Mouse (Mus musculus) myocyte (in vitro differentiated cells): Measurements from ENCODE around the gene Ap3s2. TPM values are rescaled to one million over a fixed set of nuclear protein-coding genes. Genes with fewer than 3 reads are reported as not detected.

ENCODE experiments used
- H3K27me3 ChIP-seq: one replicate; pipeline ENCODE4 v1.6.1; 2011; ENCODE audit not compliant: control insufficient read depth, insufficient read depth, insufficient read length
- H3K36me3 ChIP-seq: one replicate; pipeline ENCODE4 v1.6.1; 2011; ENCODE audit not compliant: control insufficient read depth, insufficient read depth
- H3K4me2 ChIP-seq: one replicate; pipeline ENCODE4 v1.6.1; 2011; ENCODE audit warnings: low read depth, control low read depth
- H3K4me3 ChIP-seq: one replicate; pipeline ENCODE4 v1.5.1; 2011; ENCODE audit warnings: mild to moderate bottlenecking, control low read depth, moderate library complexity
- H3K79me2 ChIP-seq: one replicate; pipeline ENCODE4 v1.6.1; 2011; ENCODE audit not compliant: control insufficient read depth, insufficient read depth
- H3ac ChIP-seq: one replicate; pipeline ENCODE4 v1.6.1; 2011; ENCODE audit not compliant: control insufficient read depth, insufficient read length
- CEBPB ChIP-seq: IDR thresholded peaks from 2 replicates; pipeline ENCODE4 v1.6.1; 2011; ENCODE audit warnings: mild to moderate bottlenecking, moderate library complexity; ENCODE audit not compliant: poor library complexity, insufficient read depth, severe bottlenecking
- E2F4 ChIP-seq: IDR thresholded peaks from one replicate; pipeline ENCODE4 v1.6.1; 2011; ENCODE audit warnings: mild to moderate bottlenecking, control low read depth, moderate library complexity; ENCODE audit not compliant: insufficient read depth
- MAX ChIP-seq: IDR thresholded peaks from one replicate; pipeline ENCODE4 v1.6.1; 2011; ENCODE audit warnings: low read depth, mild to moderate bottlenecking, control low read depth
- MYOD1 ChIP-seq, 3 experiments: IDR thresholded peaks; one replicate each; pipeline ENCODE4 v1.6.1; 2011; ENCODE audit warnings: control low read depth in 2 of 3, low read depth in 2 of 3, mild to moderate bottlenecking in 2 of 3, moderate library complexity in 1 of 3; ENCODE audit not compliant: insufficient read length in 2 of 3, control insufficient read depth in 1 of 3
- MYOG ChIP-seq, 3 experiments: IDR thresholded peaks; one replicate each; pipeline ENCODE4 v1.6.1; 2011; ENCODE audit warnings: control low read depth in 2 of 3, low read depth in 2 of 3, mild to moderate bottlenecking in 2 of 3; ENCODE audit not compliant: insufficient read length in 2 of 3, control insufficient read depth in 1 of 3, insufficient read depth in 1 of 3
- POLR2A ChIP-seq: IDR thresholded peaks from one replicate; pipeline ENCODE4 v1.6.1; 2011; ENCODE audit warnings: low read depth, mild to moderate bottlenecking, control low read depth, moderate library complexity; ENCODE audit not compliant: insufficient read length
- POLR2AphosphoS2 ChIP-seq: IDR thresholded peaks from one replicate; pipeline ENCODE4 v1.6.1; 2011; ENCODE audit warnings: low read depth, control low read depth; ENCODE audit not compliant: insufficient read length
- REST ChIP-seq: IDR thresholded peaks from one replicate; pipeline ENCODE4 v1.6.1; 2011; ENCODE audit warnings: mild to moderate bottlenecking, control low read depth, moderate library complexity; ENCODE audit not compliant: insufficient read depth, insufficient read length
- SRF ChIP-seq: IDR thresholded peaks from one replicate; pipeline ENCODE4 v1.6.1; 2011; ENCODE audit warnings: low read depth; ENCODE audit not compliant: control insufficient read depth, insufficient read length
- TCF12 ChIP-seq: IDR thresholded peaks from one replicate; pipeline ENCODE4 v1.6.1; 2011; ENCODE audit warnings: mild to moderate bottlenecking, control low read depth; ENCODE audit not compliant: poor library complexity, insufficient read depth, severe bottlenecking
- TCF3 ChIP-seq: IDR thresholded peaks from one replicate; pipeline ENCODE4 v1.6.1; 2011; ENCODE audit warnings: low read depth, control low read depth; ENCODE audit not compliant: insufficient read length
- USF1 ChIP-seq: IDR thresholded peaks from one replicate; pipeline ENCODE4 v1.6.1; 2011; ENCODE audit warnings: low read depth, mild to moderate bottlenecking, control low read depth, moderate library complexity
- polyA plus RNA-seq: library from polyadenylated mRNA; unstranded; fragments of >200 nt; fragmentation: generic; extraction: Trizol; gene quantifications from one replicate; pipeline ENCODE4 v1.2.1, GENCODE M21; 2012; ENCODE audit warnings: missing spikeins

Gene Ap3s2
- polyA plus RNA-seq, 1 experiment = 15.1 TPM

- H3K36me3 ChIP-seq = no peaks in the 10 kb centered on the region
- no peak overlapping the region for H3K4me2 ChIP-seq
- no peak overlapping the region for H3ac ChIP-seq
- no peak for TF ChIP-seq TCF12
- no peak for TF ChIP-seq POLR2AphosphoS2
- TF ChIP-seq MAX = no peak
- no peak for TF ChIP-seq TCF3
- TF ChIP-seq CEBPB = no peak
- TF ChIP-seq MYOG (IDR thresholded peaks at IDR 0.05; ENCODE audit: control insufficient read depth in 1 of 3, insufficient read depth in 1 of 3, insufficient read length in 2 of 3, low read depth in 2 of 3) = no peak
- TF ChIP-seq REST = no peak
- no peak overlapping the region for H3K4me3 ChIP-seq
- H3K79me2 ChIP-seq = no peaks in the 10 kb centered on the region
- H3K27me3 ChIP-seq = no peaks in the 10 kb centered on the region
These were observed 51.3 kb downstream of the Ap3s2 start for GRCm38 (mm10) chr7:79869072-79869719.

GRCm38 (mm10) chr7:79868475-79868874 is 52.0 kb downstream of the Ap3s2 start:
- no peaks in the 10 kb centered on the region for H3K27me3 ChIP-seq
- H3K4me2 ChIP-seq = no peak overlapping the region
- no peak overlapping the region for H3ac ChIP-seq
- no peak for TF ChIP-seq POLR2A
- no peak for TF ChIP-seq MYOG (IDR thresholded peaks at IDR 0.05; ENCODE audit: control insufficient read depth in 1 of 3, insufficient read depth in 1 of 3, insufficient read length in 2 of 3, low read depth in 2 of 3)
- no peak for TF ChIP-seq TCF12
- no peaks in the 10 kb centered on the region for H3K79me2 ChIP-seq
- no peak overlapping the region for H3K4me3 ChIP-seq
- H3K36me3 ChIP-seq = no peaks in the 10 kb centered on the region

- Histone ChIP-seq H3K36me3 (no peaks in the 10 kb centered on the region), H3K4me3 (no peak overlapping the region), H3K79me2 (no peaks in the 10 kb centered on the region), H3K4me2 (no peak overlapping the region), H3K27me3 (no peaks in the 10 kb centered on the region), H3ac (no peak overlapping the region)
- no peak for TF ChIP-seq TCF12
- no peak for TF ChIP-seq SRF
- no peak for TF ChIP-seq MAX
- no peak for TF ChIP-seq POLR2AphosphoS2
- TF ChIP-seq POLR2A = no peak
- no peak for TF ChIP-seq E2F4
- no peak for TF ChIP-seq MYOG (IDR thresholded peaks at IDR 0.05; ENCODE audit: control insufficient read depth in 1 of 3, insufficient read depth in 1 of 3, insufficient read length in 2 of 3, low read depth in 2 of 3)
- no peak for TF ChIP-seq MYOD1 (IDR thresholded peaks at IDR 0.05; ENCODE audit: control insufficient read depth in 1 of 3, insufficient read length in 2 of 3, low read depth in 2 of 3)
- TF ChIP-seq USF1 = no peak
- no peak for TF ChIP-seq TCF3
- no peak for TF ChIP-seq CEBPB
- no peak for TF ChIP-seq REST
These were observed 52.6 kb downstream of the Ap3s2 start for GRCm38 (mm10) chr7:79867861-79868260.

- no peak for TF ChIP-seq USF1
- TF ChIP-seq REST = no peak
- TF ChIP-seq MYOD1 (IDR thresholded peaks at IDR 0.05; ENCODE audit: control insufficient read depth in 1 of 3, insufficient read length in 2 of 3, low read depth in 2 of 3) = no peak
- no peak for TF ChIP-seq CEBPB
- TF ChIP-seq TCF3 = no peak
- no peak for TF ChIP-seq MYOG (IDR thresholded peaks at IDR 0.05; ENCODE audit: control insufficient read depth in 1 of 3, insufficient read depth in 1 of 3, insufficient read length in 2 of 3, low read depth in 2 of 3)
- TF ChIP-seq E2F4 = no peak
- TF ChIP-seq TCF12 = no peak
- no peak for TF ChIP-seq POLR2AphosphoS2
- TF ChIP-seq SRF = no peak
- TF ChIP-seq MAX = no peak
- TF ChIP-seq POLR2A = no peak
These were observed 54.0 kb downstream of the Ap3s2 start for GRCm38 (mm10) chr7:79866294-79867000.

More at GRCm38 (mm10) chr7:79866294-79867000, 54.0 kb downstream of the Ap3s2 start:
- H3K4me2 ChIP-seq = no peak overlapping the region
- no peak overlapping the region for H3ac ChIP-seq
- no peak overlapping the region for H3K4me3 ChIP-seq
- no peaks in the 10 kb centered on the region for H3K36me3 ChIP-seq
- no peaks in the 10 kb centered on the region for H3K79me2 ChIP-seq
- H3K27me3 ChIP-seq = no peaks in the 10 kb centered on the region
